Mouse (Mus musculus) kidney, postnatal 14 days (tissue): ENCODE measurements around the gene Rfx1.

Experiments
- DNase-seq: peaks from one replicate; pipeline ENCODE4 v3.0.0; 2022; ENCODE audit warnings: mixed read lengths

Rfx1 gene

GRCm38 (mm10) chr8:84066291-84066930 lies at the start of gene Rfx1:
TSS of gene Rfx1 (plus strand) at chr8:84066834.
- peak; percentile 100 for DNase-seq

GRCm38 (mm10) chr8:84019738-84020137 lies 46.9 kb upstream of the Rfx1 start:
- DNase-seq, result no peak

GRCm38 (mm10) chr8:84021096-84021495 lies 45.5 kb upstream of the Rfx1 start, which contains the start of gene Palm3:
TSS of gene Palm3 (plus strand) at chr8:84021471.
- DNase-seq, result peak; percentile 89

GRCm38 (mm10) chr8:84021569-84021968 lies 45.1 kb upstream of the Rfx1 start:
- no peak for DNase-seq

- DNase-seq, result peak; percentile 88
Observed at GRCm38 (mm10) chr8:84023085-84023484, 43.5 kb upstream of the Rfx1 start.

GRCm38 (mm10) chr8:84023631-84024030 lies 43.0 kb upstream of the Rfx1 start:
- DNase-seq, result peak; percentile 82

GRCm38 (mm10) chr8:84024171-84024570 lies 42.5 kb upstream of the Rfx1 start:
- peak; percentile 78 for DNase-seq

- DNase-seq, result peak; percentile 69
Observed at GRCm38 (mm10) chr8:84025863-84026262, 40.8 kb upstream of the Rfx1 start.

GRCm38 (mm10) chr8:84027449-84027848 lies 39.2 kb upstream of the Rfx1 start:
- no peak for DNase-seq

GRCm38 (mm10) chr8:84029272-84029671 lies 37.4 kb upstream of the Rfx1 start:
- no peak for DNase-seq

- DNase-seq, result no peak
Observed at GRCm38 (mm10) chr8:84032777-84033176, 33.9 kb upstream of the Rfx1 start.

GRCm38 (mm10) chr8:84038015-84038414 lies 28.6 kb upstream of the Rfx1 start:
- DNase-seq, result peak; percentile 51

- DNase-seq, result peak; percentile 84
Observed at GRCm38 (mm10) chr8:84039050-84039449, 27.6 kb upstream of the Rfx1 start.

- DNase-seq, result peak; percentile 79
Observed at GRCm38 (mm10) chr8:84042066-84042947, 24.3 kb upstream of the Rfx1 start, which contains the start of gene Il27ra. TSS of gene Il27ra (minus strand) at chr8:84042589.

- no peak for DNase-seq
Observed at GRCm38 (mm10) chr8:84042948-84043342, 23.7 kb upstream of the Rfx1 start.

GRCm38 (mm10) chr8:84044103-84044502 lies 22.5 kb upstream of the Rfx1 start:
- no peak for DNase-seq

GRCm38 (mm10) chr8:84044900-84045299 lies 21.7 kb upstream of the Rfx1 start, which contains the start of gene Rln3:
TSS of gene Rln3 (minus strand) at chr8:84045000.
- no peak for DNase-seq

- DNase-seq, result no peak
Observed at GRCm38 (mm10) chr8:84046505-84046904, 20.1 kb upstream of the Rfx1 start.

- DNase-seq, result no peak
Observed at GRCm38 (mm10) chr8:84048171-84048570, 18.5 kb upstream of the Rfx1 start.

- no peak for DNase-seq
Observed at GRCm38 (mm10) chr8:84052746-84053145, 13.9 kb upstream of the Rfx1 start.

- no peak for DNase-seq
Observed at GRCm38 (mm10) chr8:84053229-84053628, 13.4 kb upstream of the Rfx1 start.

GRCm38 (mm10) chr8:84057827-84058226 lies 8.8 kb upstream of the Rfx1 start:
- no peak for DNase-seq

- no peak for DNase-seq
Observed at GRCm38 (mm10) chr8:84059226-84059625, 7.4 kb upstream of the Rfx1 start.

- no peak for DNase-seq
Observed at GRCm38 (mm10) chr8:84060245-84060644, 6.4 kb upstream of the Rfx1 start.
